Mouse (Mus musculus): ENCODE results near the gene Tpm3.

GRCm38 (mm10) chr3:90080498-90080863 lies 8.0 kb downstream of the Tpm3 start:
- TF ChIP-seq CTCF (IDR thresholded peaks at IDR 0.05), result no peak
- no peak for TF ChIP-seq POLR2A (IDR thresholded peaks at IDR 0.05; ENCODE audit: insufficient read depth, low read depth, low read length)
- TF ChIP-seq EP300 (IDR thresholded peaks at IDR 0.05; ENCODE audit: insufficient read depth, low read depth, low read length), result no peak

Measured in heart, adult 2 months (tissue).